Mouse (Mus musculus): ENCODE measurements around the gene Armc2.

DNA sequence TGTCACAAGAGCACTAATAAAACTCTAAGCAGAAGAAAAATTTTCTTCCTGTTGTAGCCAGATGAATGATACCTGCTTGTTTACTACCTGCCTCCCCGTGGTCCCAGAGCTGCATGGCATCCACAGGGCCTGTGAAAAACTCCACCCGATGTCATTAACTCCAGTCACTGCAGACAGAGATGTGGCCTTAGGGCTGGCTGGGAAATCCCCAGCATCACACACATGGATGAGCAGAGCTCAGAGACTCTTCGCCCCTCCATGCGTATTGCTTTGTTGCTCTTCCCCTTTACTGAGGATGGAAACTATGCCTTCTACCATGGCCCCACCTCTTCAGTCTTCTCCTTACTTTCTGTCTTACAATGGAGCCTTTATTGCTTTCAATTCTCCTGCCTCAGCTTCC lies 55.5 kb downstream of the Armc2 start:
- TF ChIP-seq POLR2A (IDR thresholded peaks at IDR 0.05; ENCODE audit: low read depth, low read length) (no peak), MAFK (IDR thresholded peaks at IDR 0.05; ENCODE audit: insufficient replicate concordance, low read length) (no peak), CTCF (conservative IDR thresholded peaks at IDR 0.05 in 1 of 2, IDR thresholded peaks at IDR 0.05 in 1 of 2; ENCODE audit: low read depth in 2 of 2, low read length in 2 of 2) (peak in 1 of 2 experiments; percentile 20; a peak in 1 of 4 replicates), ELF1 (IDR thresholded peaks at IDR 0.05; ENCODE audit: low read depth, low read length) (no peak), RAD21 (IDR thresholded peaks at IDR 0.05; ENCODE audit: low read depth, low read length) (peak; percentile 27), ZNF384 (IDR thresholded peaks at IDR 0.05; ENCODE audit: low read depth, low read length) (no peak), GABPA (IDR thresholded peaks at IDR 0.05; ENCODE audit: insufficient replicate concordance, low read depth, low read length) (no peak), POLR2AphosphoS2 (IDR thresholded peaks at IDR 0.05; ENCODE audit: low read depth, low read length) (no peak), E2F4 (IDR thresholded peaks at IDR 0.05; ENCODE audit: insufficient replicate concordance, low read depth, low read length) (no peak), JUND (conservative IDR thresholded peaks at IDR 0.05; ENCODE audit: low read depth, low read length) (no peak), EP300 (IDR thresholded peaks at IDR 0.05; ENCODE audit: low read length) (peak; percentile 73), CHD1 (IDR thresholded peaks at IDR 0.05; ENCODE audit: low read depth, low read length) (no peak), USF1 (IDR thresholded peaks at IDR 0.05; ENCODE audit: low read depth, low read length) (no peak), MYC (IDR thresholded peaks at IDR 0.05; ENCODE audit: low read depth, low read length) (peak; percentile 94)

Measured in CH12.LX (cell line).